Mouse (Mus musculus) adrenal gland, postnatal 25 days (tissue): ENCODE data around the gene Cep295. TPM values are rescaled to one million over a fixed set of nuclear protein-coding genes. Genes with fewer than 3 reads are reported as not detected.

Experiments used
- microRNA-seq, 2 experiments: library from miRNA; unstranded; fragments of <30 nt; microRNA quantifications; one replicate each; pipeline ENCODE4 v1.2.0; 2021
- total RNA-seq: library from RNA; stranded (reverse); gene quantifications from 2 replicates; pipeline ENCODE4 v1.2.3, GENCODE M21; 2021

The Cep295 gene
- total RNA-seq, 1 experiment from 2014 or later = 19.2 TPM

Small RNA genes lying within 50 kb of the gene (microRNA-seq; reads per million reads assigned to microRNA genes)
- 0 reads per million in 2 experiments for gene Gm49349
- gene mmu-mir-7650 = 0 reads per million in 2 experiments

Other genes with a start within 250 kb of the Cep295 start
- 0.24 and 0.43 TPM in 2 replicates for gene Hephl1, start 245.7 kb downstream of the Cep295 start, total RNA-seq
- 1.0 TPM in 1 of 2 replicates, not detected in the other for gene Vstm5, start 118.7 kb downstream of the Cep295 start, total RNA-seq
- gene Med17, start 77.9 kb downstream of the Cep295 start, total RNA-seq = 21.8 and 43.0 TPM in 2 replicates
- 129 and 161 TPM in 2 replicates for gene Taf1d, start 51.6 kb downstream of the Cep295 start, total RNA-seq
- gene 4931406C07Rik, start 51.3 kb downstream of the Cep295 start, total RNA-seq = 102 and 104 TPM in 2 replicates
- 26.6 and 32.0 TPM in 2 replicates for gene Smco4, start 135.6 kb upstream of the Cep295 start, total RNA-seq